Mouse (Mus musculus) granulocyte monocyte progenitor cell, adult 5-6 weeks (primary cell): ENCODE results near the gene Wdr91. TPM values are rescaled to one million over a fixed set of nuclear protein-coding genes. Genes with fewer than 3 reads are reported as not detected.
A peak's percentile ranks its signal among the peaks of the same experiment; 100 is the strongest.

Experiments
- ATAC-seq: replicated peaks from 2 replicates; pipeline ENCODE4 v1.8.0; 2016; ENCODE audit warnings: mild to moderate bottlenecking, moderate TSS enrichment, inconsistent platforms; ENCODE audit not compliant: poor library complexity, severe bottlenecking
- total RNA-seq, 2 experiments: library from RNA; stranded (forward) in 1 of 2; stranded (reverse) in 1 of 2; fragments of 200-712, 200-1000 nt in 1 of 2; fragments of >200 nt in 1 of 2; fragmentation: Nextera tagmentation in 1 of 2; gene quantifications; 2 replicates each; pipeline ENCODE4 v1.2.3; 2014 to 2017

The Wdr91 gene
- total RNA-seq, 2 experiments from 2014 or later, result 11.8 to 17.4 TPM

- ATAC-seq, result no peak
These were observed 9.3 kb upstream of the Wdr91 start, which contains the start of gene Stra8 for GRCm38 (mm10) chr6:34919956-34920355. Gene Stra8 (plus strand): TSS chr6:34920163.

GRCm38 (mm10) chr6:34919146-34919545, 8.5 kb upstream of the Wdr91 start:
- no peak for ATAC-seq

- ATAC-seq, result no peak
These were observed 3.8 kb upstream of the Wdr91 start for GRCm38 (mm10) chr6:34914462-34914861.

- no peak for ATAC-seq
These were observed 2.8 kb upstream of the Wdr91 start for GRCm38 (mm10) chr6:34913341-34914040.

- no peak for ATAC-seq
These were observed 888 bp downstream of the Wdr91 start for GRCm38 (mm10) chr6:34909631-34910345.

- ATAC-seq, result no peak
These were observed 2.9 kb downstream of the Wdr91 start for GRCm38 (mm10) chr6:34907696-34908260.

GRCm38 (mm10) chr6:34907121-34907614, 3.5 kb downstream of the Wdr91 start:
- ATAC-seq, result no peak

- ATAC-seq, result no peak
These were observed 4.0 kb downstream of the Wdr91 start for GRCm38 (mm10) chr6:34906661-34907060.

GRCm38 (mm10) chr6:34906125-34906524, 4.6 kb downstream of the Wdr91 start:
- no peak for ATAC-seq

GRCm38 (mm10) chr6:34904361-34904760, 6.3 kb downstream of the Wdr91 start:
- ATAC-seq, result no peak

- no peak for ATAC-seq
These were observed 6.8 kb downstream of the Wdr91 start for GRCm38 (mm10) chr6:34903851-34904250.

- no peak for ATAC-seq
These were observed 7.2 kb downstream of the Wdr91 start for GRCm38 (mm10) chr6:34903441-34903840.

GRCm38 (mm10) chr6:34902578-34902977, 8.1 kb downstream of the Wdr91 start:
- ATAC-seq, result no peak

GRCm38 (mm10) chr6:34901911-34902444, 8.7 kb downstream of the Wdr91 start:
- peak; percentile 62 for ATAC-seq

- ATAC-seq, result no peak
These were observed 9.7 kb downstream of the Wdr91 start for GRCm38 (mm10) chr6:34900990-34901389.

GRCm38 (mm10) chr6:34899127-34899526, 11.5 kb downstream of the Wdr91 start:
- ATAC-seq, result no peak

- no peak for ATAC-seq
These were observed 14.4 kb downstream of the Wdr91 start for GRCm38 (mm10) chr6:34896168-34896780.

- ATAC-seq, result no peak
These were observed 15.1 kb downstream of the Wdr91 start for GRCm38 (mm10) chr6:34895569-34895968.

- ATAC-seq, result no peak
These were observed 21.5 kb downstream of the Wdr91 start for GRCm38 (mm10) chr6:34889185-34889584.

GRCm38 (mm10) chr6:34887131-34887850, 23.4 kb downstream of the Wdr91 start:
- ATAC-seq, result no peak
